Mouse (Mus musculus): ENCODE measurements around the gene Oas1a. TPM values are rescaled to one million over a fixed set of nuclear protein-coding genes. Genes with fewer than 3 reads are reported as not detected.
"Not testable (repeated sequence)": the region's sequence is repeated elsewhere in the genome, so short reads cannot be mapped to it uniquely, and the experiment has no call there.

Oas1a gene
- polyA plus RNA-seq, 1 experiment from 2014 or later, result 8.9 TPM

DNA sequence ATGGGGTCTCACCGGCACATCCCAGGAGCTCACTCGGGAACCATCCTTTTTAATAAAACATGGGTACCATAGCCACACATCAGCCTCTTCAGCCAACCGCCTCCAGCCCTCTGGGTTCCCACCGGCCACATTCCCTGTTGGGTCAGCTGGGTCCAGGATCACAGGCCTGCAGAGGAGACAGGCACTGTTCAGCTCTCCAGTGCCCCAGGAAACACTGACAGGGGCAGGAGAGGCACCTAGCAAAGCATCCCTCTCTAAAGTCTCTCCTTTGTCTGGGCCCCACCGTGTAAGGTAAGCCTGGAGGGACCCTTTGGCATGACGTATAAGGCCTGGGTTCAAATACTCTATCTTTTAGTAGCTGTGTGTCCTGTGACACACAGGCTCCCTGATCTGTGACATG, 9.0 kb downstream of the Oas1a start:
- no peaks in the 10 kb centered on the region for H3K4me1 ChIP-seq (ENCODE audit: control insufficient read depth, insufficient read depth, low read length)
- no peak overlapping the region for H3K27ac ChIP-seq (ENCODE audit: low read length)
- no peaks in the 10 kb centered on the region for H3K9me3 ChIP-seq (ENCODE audit: control insufficient read depth, low read length)
- H3K36me3 ChIP-seq (ENCODE audit: control insufficient read depth, insufficient read depth, low read length), result no peaks in the 10 kb centered on the region
- H3K9ac ChIP-seq (ENCODE audit: low read depth, low read length), result no peak overlapping the region
- no peak overlapping the region for H3K4me2 ChIP-seq (ENCODE audit: low read depth, low read length)
- H3K4me3 ChIP-seq (ENCODE audit: low read length), result no peak overlapping the region
- ATAC-seq, result no peak
- WGBS, result 89% methylated on average over 6 of the region's 6 CpGs
- H3K27me3 ChIP-seq (replicated peaks; ENCODE audit: control insufficient read depth, insufficient read depth, low read length), result no peaks in the 10 kb centered on the region

DNA sequence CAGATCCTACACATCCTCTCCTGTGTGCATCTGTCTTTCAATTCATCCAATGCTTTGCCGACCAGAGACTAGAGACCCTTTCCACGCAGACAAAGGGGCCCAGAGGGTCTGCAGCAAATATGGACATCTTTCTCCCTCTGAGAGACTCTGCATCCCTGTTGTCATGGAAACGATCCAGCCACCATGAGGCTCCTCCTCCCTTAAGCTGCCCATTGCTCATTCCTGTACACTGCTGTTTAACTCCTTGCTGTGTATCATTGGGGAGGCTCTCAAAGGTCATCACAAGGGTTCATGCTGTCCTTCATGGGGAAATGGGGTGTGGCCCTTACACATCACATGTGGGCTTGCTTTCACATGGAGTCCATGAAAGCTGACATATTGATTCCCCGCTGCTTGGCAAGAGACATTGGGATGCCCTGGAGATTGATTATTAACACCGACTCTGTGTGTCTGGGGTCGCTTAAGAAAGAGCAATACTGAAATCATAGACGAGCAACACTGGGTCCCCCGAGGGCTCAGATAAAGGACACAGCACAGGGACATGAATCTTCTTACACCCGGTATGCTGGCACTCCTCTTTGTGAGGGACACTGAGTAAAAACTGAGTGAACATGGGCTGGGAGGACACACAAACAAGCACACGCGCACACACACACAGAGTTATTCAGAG, 12.0 kb downstream of the Oas1a start:
- no peak overlapping the region for H3K4me2 ChIP-seq (ENCODE audit: low read depth, low read length)
- H3K36me3 ChIP-seq (ENCODE audit: control insufficient read depth, insufficient read depth, low read length), result no peaks in the 10 kb centered on the region
- no peak overlapping the region for H3K4me3 ChIP-seq (ENCODE audit: low read length)
- WGBS, result 91% methylated on average over 11 of the region's 11 CpGs
- no peak overlapping the region for H3K27ac ChIP-seq (ENCODE audit: low read length)
- H3K9me3 ChIP-seq (ENCODE audit: control insufficient read depth, low read length), result no peaks in the 10 kb centered on the region
- ATAC-seq, result no peak
- no peaks in the 10 kb centered on the region for H3K4me1 ChIP-seq (ENCODE audit: control insufficient read depth, insufficient read depth, low read length)
- H3K27me3 ChIP-seq (replicated peaks; ENCODE audit: control insufficient read depth, insufficient read depth, low read length), result no peaks in the 10 kb centered on the region
- no peak overlapping the region for H3K9ac ChIP-seq (ENCODE audit: low read depth, low read length)

DNA sequence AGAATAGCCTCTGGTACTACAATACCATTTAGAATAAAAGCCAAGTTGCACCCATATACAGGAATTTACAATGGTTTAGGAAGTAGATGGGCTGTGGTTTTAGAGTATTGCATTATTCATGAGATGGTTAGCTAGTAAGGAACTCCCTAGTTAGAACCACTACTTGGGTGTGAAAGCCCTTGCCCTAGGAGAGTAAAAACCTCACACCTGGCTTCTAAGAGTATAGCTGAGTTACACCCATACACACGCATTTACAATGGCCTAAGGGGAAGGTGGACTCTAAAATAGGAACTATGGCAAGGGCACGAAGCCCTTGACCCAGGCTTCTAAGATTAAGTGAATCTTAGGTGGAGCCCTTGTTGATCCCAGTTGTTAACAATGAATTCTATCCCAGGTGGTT, 12.6 kb downstream of the Oas1a start:
- not testable (repeated sequence) for H3K4me3 ChIP-seq (ENCODE audit: low read length); H3K4me1 ChIP-seq (ENCODE audit: control insufficient read depth, insufficient read depth, low read length); ATAC-seq; H3K27ac ChIP-seq (ENCODE audit: low read length); H3K4me2 ChIP-seq (ENCODE audit: low read depth, low read length); H3K36me3 ChIP-seq (ENCODE audit: control insufficient read depth, insufficient read depth, low read length); H3K27me3 ChIP-seq (replicated peaks; ENCODE audit: control insufficient read depth, insufficient read depth, low read length); H3K9me3 ChIP-seq (ENCODE audit: control insufficient read depth, low read length); H3K9ac ChIP-seq (ENCODE audit: low read depth, low read length)
- 75% methylated on average over 2 of the region's 2 CpGs for WGBS

DNA sequence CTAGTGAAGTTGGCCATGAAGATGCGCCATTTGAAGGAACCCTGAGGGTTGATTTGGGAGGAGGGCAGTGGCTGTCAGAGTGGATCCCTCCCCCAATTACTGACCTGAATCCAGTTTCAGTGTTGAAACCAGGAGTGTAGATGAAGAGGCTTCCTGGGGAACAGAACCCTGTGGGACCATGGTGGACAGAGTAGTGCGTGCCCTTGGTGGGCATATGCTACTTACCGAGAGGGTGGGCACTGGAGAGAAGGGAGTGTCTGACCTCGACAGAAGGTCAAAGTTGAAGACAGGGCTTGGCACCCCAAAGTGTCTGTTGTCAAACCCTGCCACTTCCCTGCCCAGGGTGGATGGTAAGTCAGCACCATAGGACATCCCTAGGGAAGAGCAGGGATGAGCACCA, 13.5 kb downstream of the Oas1a start:
- not testable (repeated sequence) for H3K9ac ChIP-seq (ENCODE audit: low read depth, low read length); H3K9me3 ChIP-seq (ENCODE audit: control insufficient read depth, low read length); H3K36me3 ChIP-seq (ENCODE audit: control insufficient read depth, insufficient read depth, low read length); H3K27ac ChIP-seq (ENCODE audit: low read length); ATAC-seq; H3K27me3 ChIP-seq (replicated peaks; ENCODE audit: control insufficient read depth, insufficient read depth, low read length); H3K4me3 ChIP-seq (ENCODE audit: low read length); H3K4me2 ChIP-seq (ENCODE audit: low read depth, low read length); H3K4me1 ChIP-seq (ENCODE audit: control insufficient read depth, insufficient read depth, low read length)
- 88% methylated on average over 4 of the region's 4 CpGs for WGBS

DNA sequence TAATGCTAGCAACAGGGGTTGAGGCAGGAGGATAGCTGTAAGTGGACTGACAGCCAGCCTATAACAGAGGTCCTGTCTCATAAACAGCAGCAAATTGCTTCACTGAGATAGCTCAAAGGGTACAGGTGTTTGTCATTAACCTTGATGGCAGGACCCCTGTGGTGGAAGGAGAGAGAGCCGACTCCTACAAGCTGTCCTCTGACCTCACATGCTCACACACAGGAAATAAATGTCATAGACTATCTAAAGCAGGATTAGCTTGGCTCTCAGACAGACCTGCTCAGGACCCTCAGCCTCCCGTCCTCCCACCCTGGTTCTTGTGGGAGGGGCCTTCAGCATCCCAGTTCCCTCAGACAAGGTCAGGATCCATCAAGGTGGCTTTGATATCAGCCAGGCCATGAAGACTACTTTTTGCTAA, 15.1 kb downstream of the Oas1a start:
- Histone ChIP-seq H3K9me3 (ENCODE audit: control insufficient read depth, low read length) (no peaks in the 10 kb centered on the region), H3K27me3 (replicated peaks; ENCODE audit: control insufficient read depth, insufficient read depth, low read length) (no peaks in the 10 kb centered on the region), H3K36me3 (ENCODE audit: control insufficient read depth, insufficient read depth, low read length) (no peaks in the 10 kb centered on the region), H3K4me1 (ENCODE audit: control insufficient read depth, insufficient read depth, low read length) (no peaks in the 10 kb centered on the region), H3K9ac (ENCODE audit: low read depth, low read length) (no peak overlapping the region), H3K27ac (ENCODE audit: low read length) (no peak overlapping the region), H3K4me2 (ENCODE audit: low read depth, low read length) (no peak overlapping the region), H3K4me3 (ENCODE audit: low read length) (no peak overlapping the region)
- WGBS, result 65% methylated on average over 2 of the region's 2 CpGs
- no peak for ATAC-seq

DNA sequence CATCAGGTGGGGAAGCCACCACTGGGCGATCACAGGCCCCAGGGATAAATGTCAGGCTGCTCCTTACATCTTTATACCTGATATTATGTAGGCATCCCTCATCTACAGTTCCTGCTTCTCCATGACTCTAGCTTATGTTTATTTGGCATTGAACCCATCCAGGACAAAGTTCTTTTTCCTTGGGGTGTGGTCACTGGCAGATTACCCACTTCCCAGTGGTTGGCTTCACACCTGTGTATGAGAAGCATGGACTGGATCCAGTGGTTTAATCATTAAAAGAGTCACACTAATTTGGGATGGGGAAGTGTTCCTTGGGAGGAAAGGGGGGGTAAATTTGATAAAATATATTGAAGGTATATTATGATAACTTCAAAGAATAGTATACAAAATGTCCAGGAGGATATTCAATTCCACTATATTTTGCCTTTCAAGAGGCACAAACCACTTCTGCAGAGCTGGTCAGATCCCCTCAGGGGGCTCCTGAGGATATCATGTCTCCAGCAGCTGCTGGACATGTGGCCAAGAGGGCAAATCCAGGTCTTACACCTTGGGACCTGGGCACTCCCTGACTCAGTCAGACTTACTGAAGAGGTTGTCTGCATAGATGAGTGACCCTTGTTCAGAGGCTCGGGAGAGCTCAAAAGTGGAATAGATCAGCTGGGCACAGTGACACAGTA, 15.6 kb downstream of the Oas1a start:
- not testable (repeated sequence) for H3K9me3 ChIP-seq (ENCODE audit: control insufficient read depth, low read length); H3K4me2 ChIP-seq (ENCODE audit: low read depth, low read length); ATAC-seq; H3K36me3 ChIP-seq (ENCODE audit: control insufficient read depth, insufficient read depth, low read length); H3K27me3 ChIP-seq (replicated peaks; ENCODE audit: control insufficient read depth, insufficient read depth, low read length); H3K4me3 ChIP-seq (ENCODE audit: low read length); H3K9ac ChIP-seq (ENCODE audit: low read depth, low read length); H3K27ac ChIP-seq (ENCODE audit: low read length); H3K4me1 ChIP-seq (ENCODE audit: control insufficient read depth, insufficient read depth, low read length)
- WGBS, result 75% methylated on average over 2 of the region's 2 CpGs

DNA sequence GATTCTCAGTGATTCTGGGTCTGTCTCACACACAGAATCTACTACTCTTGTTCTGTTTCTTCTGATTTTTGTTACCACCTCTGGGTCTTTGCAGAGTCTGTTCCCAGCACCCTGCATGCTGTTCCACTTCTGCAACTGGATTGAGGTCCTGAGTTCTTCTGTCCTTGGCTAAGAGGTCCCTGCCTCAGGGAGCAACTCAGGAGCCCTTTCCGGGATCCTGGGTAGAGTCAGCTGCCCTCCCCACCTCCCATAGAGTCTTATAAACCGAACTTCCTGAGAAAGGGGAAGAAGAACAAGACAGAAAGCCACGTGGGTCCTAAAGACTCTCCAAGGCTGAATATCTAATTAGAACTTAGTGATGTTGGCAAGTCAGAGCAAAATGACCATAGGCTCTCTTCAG, 16.3 kb downstream of the Oas1a start:
- Histone ChIP-seq H3K27me3 (replicated peaks; ENCODE audit: control insufficient read depth, insufficient read depth, low read length) (no peaks in the 10 kb centered on the region), H3K4me3 (ENCODE audit: low read length) (no peak overlapping the region), H3K4me1 (ENCODE audit: control insufficient read depth, insufficient read depth, low read length) (no peaks in the 10 kb centered on the region), H3K9me3 (ENCODE audit: control insufficient read depth, low read length) (no peaks in the 10 kb centered on the region), H3K4me2 (ENCODE audit: low read depth, low read length) (no peak overlapping the region), H3K27ac (ENCODE audit: low read length) (no peak overlapping the region), H3K9ac (ENCODE audit: low read depth, low read length) (no peak overlapping the region), H3K36me3 (ENCODE audit: control insufficient read depth, insufficient read depth, low read length) (no peaks in the 10 kb centered on the region)
- no peak for ATAC-seq
- 53% methylated on average over 3 of the region's 3 CpGs for WGBS

DNA sequence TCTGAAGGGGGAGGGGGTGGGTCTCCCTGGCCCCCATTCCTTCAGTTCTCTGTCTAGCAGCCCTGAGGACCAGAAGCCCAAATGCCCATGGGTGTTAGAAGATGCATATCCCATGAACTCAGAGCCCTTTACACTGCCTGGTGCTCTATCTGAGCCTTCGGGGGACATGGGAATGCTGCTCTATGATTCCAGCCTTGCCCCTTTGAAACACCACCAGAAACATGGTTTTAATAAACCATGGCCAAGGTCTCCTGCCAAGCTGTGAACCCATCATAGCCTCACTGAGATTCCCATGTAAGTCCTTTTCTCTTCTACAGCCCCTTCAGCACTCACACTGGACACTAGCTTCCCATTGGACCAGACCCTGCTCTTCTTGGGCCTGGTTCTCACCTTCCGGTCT, 17.3 kb downstream of the Oas1a start:
- no peak overlapping the region for H3K4me3 ChIP-seq (ENCODE audit: low read length)
- WGBS, result 83% methylated on average over 2 of the region's 2 CpGs
- no peaks in the 10 kb centered on the region for H3K4me1 ChIP-seq (ENCODE audit: control insufficient read depth, insufficient read depth, low read length)
- no peak overlapping the region for H3K27ac ChIP-seq (ENCODE audit: low read length)
- no peak for ATAC-seq
- no peak overlapping the region for H3K4me2 ChIP-seq (ENCODE audit: low read depth, low read length)
- no peaks in the 10 kb centered on the region for H3K27me3 ChIP-seq (replicated peaks; ENCODE audit: control insufficient read depth, insufficient read depth, low read length)
- no peaks in the 10 kb centered on the region for H3K9me3 ChIP-seq (ENCODE audit: control insufficient read depth, low read length)
- H3K9ac ChIP-seq (ENCODE audit: low read depth, low read length), result no peak overlapping the region
- no peaks in the 10 kb centered on the region for H3K36me3 ChIP-seq (ENCODE audit: control insufficient read depth, insufficient read depth, low read length)

DNA sequence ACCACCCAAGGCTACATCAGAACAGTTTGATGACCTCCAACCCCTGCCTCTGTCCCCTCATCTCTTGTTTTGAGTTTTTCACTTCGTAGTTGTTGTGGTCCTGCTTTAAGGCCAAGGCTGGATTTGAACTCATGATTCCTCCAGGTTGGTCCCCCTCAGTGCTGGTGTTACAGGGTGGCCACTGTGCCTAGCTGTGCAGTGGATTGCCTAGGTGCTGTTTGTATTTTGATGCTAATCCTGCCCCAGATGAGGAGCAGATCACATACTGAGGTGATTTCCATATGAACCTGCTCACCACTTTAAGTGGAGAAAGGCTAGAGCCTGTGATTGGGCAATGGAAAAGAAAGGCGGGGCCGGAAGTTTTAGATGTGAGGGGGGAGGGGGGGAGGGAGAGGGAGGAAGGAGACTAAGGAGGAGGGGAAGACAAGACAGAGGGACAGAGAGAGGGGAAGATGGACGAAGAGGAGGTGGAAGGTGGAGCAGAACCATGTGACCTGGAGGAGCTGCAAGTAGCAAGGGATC, 19.0 kb downstream of the Oas1a start:
- H3K27ac ChIP-seq (ENCODE audit: low read length); H3K27me3 ChIP-seq (replicated peaks; ENCODE audit: control insufficient read depth, insufficient read depth, low read length); H3K4me2 ChIP-seq (ENCODE audit: low read depth, low read length); H3K9ac ChIP-seq (ENCODE audit: low read depth, low read length); H3K4me3 ChIP-seq (ENCODE audit: low read length); H3K9me3 ChIP-seq (ENCODE audit: control insufficient read depth, low read length); ATAC-seq; H3K36me3 ChIP-seq (ENCODE audit: control insufficient read depth, insufficient read depth, low read length); H3K4me1 ChIP-seq (ENCODE audit: control insufficient read depth, insufficient read depth, low read length): not testable (repeated sequence)
- WGBS, result 45% methylated on average over 4 of the region's 4 CpGs

Measured in intestine, embryonic 16.5 days (tissue).